Mouse (Mus musculus) small intestine, adult 2 months (tissue): ENCODE data around the gene Abhd16b. TPM values are rescaled to one million over a fixed set of nuclear protein-coding genes. Genes with fewer than 3 reads are reported as not detected.
"Not testable (repeated sequence)": the region's sequence is repeated elsewhere in the genome, so short reads cannot be mapped to it uniquely, and the experiment has no call there.

Source experiments
- H3K27ac ChIP-seq: fragments of 200-500 bp; 2 replicates; pipeline ENCODE4 v1.5.1; 2012; ENCODE audit warnings: low read depth, low read length, control low read depth, inconsistent platforms; ENCODE audit not compliant: insufficient read depth
- H3K27me3 ChIP-seq: fragments of 200-500 bp; 2 replicates; pipeline ENCODE4 v1.6.1; 2012; ENCODE audit warnings: mild to moderate bottlenecking, moderate library complexity, low read length, inconsistent platforms; ENCODE audit not compliant: control insufficient read depth, insufficient read depth
- H3K36me3 ChIP-seq: fragments of 200-500 bp; 2 replicates; pipeline ENCODE4 v1.6.1; 2012; ENCODE audit warnings: mild to moderate bottlenecking, low read length, control low read depth, inconsistent platforms; ENCODE audit not compliant: control insufficient read depth, insufficient read depth
- H3K4me1 ChIP-seq: fragments of 200-500 bp; 2 replicates; pipeline ENCODE4 v1.6.1; 2012; ENCODE audit warnings: low read length, inconsistent platforms, mixed read lengths; ENCODE audit not compliant: control insufficient read depth, insufficient read depth, insufficient read length
- H3K4me3 ChIP-seq: fragments of 200-500 bp; 2 replicates; pipeline ENCODE4 v1.5.1; 2012; ENCODE audit warnings: low read depth, mild to moderate bottlenecking, control low read depth, inconsistent platforms, low read length, moderate library complexity
- CTCF ChIP-seq: fragments of 200-500 bp; IDR thresholded peaks from 2 replicates; pipeline ENCODE4 v1.5.1; 2012; ENCODE audit warnings: low read depth, mild to moderate bottlenecking, control low read depth, inconsistent platforms, low read length, moderate library complexity, mixed read lengths; ENCODE audit not compliant: insufficient replicate concordance, insufficient read length; ENCODE audit errors: extremely low read depth
- POLR2A ChIP-seq: fragments of 200-500 bp; IDR thresholded peaks from 2 replicates; pipeline ENCODE4 v1.6.1; 2012; ENCODE audit warnings: low read depth, mild to moderate bottlenecking, control low read depth, inconsistent platforms, low read length, moderate library complexity
- WGBS: fragments of 180-500 bp; shearing (Covaris S2); methylation state at CpG from one replicate; pipeline ENCODE4 v1.1.7; 2018; 5-methylcytosine and 5-hydroxymethylcytosine counted together
- polyA plus RNA-seq: library from polyadenylated mRNA; depleted of rRNA; stranded (reverse); fragments of >200 nt; gene quantifications from 2 replicates; pipeline ENCODE4 v1.2.3, GENCODE M21; 2012

Gene Abhd16b
- polyA plus RNA-seq, 1 experiment, result not detected

- 50% methylated on average over 5 of the region's 5 CpGs for WGBS
- TF ChIP-seq POLR2A (no peak), CTCF (no peak)
- H3K4me1 ChIP-seq, result peaks cover 20% of the 10 kb centered on the region
- H3K27me3 ChIP-seq, result no peaks in the 10 kb centered on the region
- peak overlapping the region; percentile 23 for H3K27ac ChIP-seq
- no peak overlapping the region for H3K4me3 ChIP-seq
- no peaks in the 10 kb centered on the region for H3K36me3 ChIP-seq
Measured at GRCm38 (mm10) chr2:181487338-181488277, 5.4 kb upstream of the Abhd16b start.

DNA sequence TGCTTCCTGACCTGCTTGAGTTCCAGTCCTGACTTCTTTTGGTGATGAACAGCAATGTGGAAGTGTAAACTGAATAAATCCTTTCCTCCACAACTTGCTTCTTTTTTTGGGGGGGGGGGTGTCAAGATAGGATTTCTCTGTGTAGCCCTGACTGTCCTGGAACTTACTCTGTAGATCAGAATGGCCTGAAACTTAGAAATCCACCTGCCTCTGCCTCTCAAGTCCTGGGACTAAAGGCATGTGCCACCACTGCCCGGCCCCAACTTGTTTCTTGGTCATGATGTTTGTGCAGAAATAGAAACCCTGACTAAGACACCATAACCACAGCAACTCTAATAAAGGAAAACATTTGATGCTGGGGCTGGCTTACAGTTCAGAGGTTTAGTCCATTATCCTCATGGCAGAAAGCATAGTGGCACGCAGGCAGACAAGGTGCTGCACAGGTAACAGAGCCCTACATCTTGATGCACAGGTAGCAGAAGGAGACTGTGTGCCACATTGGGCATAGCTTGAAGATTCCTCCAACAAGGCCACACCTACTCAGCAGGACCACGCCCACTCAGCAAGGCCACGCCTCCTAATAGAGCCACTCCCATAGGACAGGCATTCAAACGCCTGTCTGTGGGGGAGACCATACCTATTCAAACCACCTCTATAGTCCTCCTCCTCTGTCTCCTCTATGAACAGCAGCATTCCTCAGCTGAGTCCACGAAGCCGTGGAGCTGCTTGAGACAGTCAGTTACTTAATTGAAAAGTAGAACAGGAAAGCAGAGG, 1.4 kb upstream of the Abhd16b start:
- Histone ChIP-seq H3K4me3 (no peak overlapping the region), H3K27me3 (no peaks in the 10 kb centered on the region), H3K4me1 (peaks cover 6% of the 10 kb centered on the region), H3K27ac (no peak overlapping the region), H3K36me3 (no peaks in the 10 kb centered on the region)
- WGBS, result 29% methylated on average over 7 of the region's 7 CpGs
- no peak for TF ChIP-seq CTCF
- no peak for TF ChIP-seq POLR2A

DNA sequence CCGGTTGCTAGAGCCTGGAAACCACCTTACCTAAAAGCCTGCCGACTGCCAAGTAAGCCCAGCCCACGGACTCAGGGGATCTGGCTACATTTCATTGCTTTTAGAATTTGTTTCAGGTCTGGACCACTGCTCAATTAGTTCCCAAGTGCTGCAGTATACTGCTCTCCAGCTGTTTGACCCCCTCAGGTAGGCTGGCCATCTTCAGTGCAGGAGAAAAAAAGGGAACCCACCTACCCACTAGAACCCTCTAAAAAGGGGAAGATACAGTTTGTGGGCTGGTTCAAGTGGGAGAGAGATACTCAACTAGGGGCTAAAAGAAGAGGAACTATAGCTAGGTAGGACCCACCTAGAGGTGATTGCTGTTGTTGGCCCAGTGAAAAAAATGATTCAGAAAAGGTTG, 800 bp upstream of the Abhd16b start:
- H3K36me3 ChIP-seq, result no peaks in the 10 kb centered on the region
- no peaks in the 10 kb centered on the region for H3K27me3 ChIP-seq
- peaks cover 2% of the 10 kb centered on the region for H3K4me1 ChIP-seq
- H3K4me3 ChIP-seq, result no peak overlapping the region
- H3K27ac ChIP-seq, result no peak overlapping the region
- WGBS, result 31% methylated on average over 3 of the region's 3 CpGs
- TF ChIP-seq POLR2A (no peak), CTCF (no peak)

DNA sequence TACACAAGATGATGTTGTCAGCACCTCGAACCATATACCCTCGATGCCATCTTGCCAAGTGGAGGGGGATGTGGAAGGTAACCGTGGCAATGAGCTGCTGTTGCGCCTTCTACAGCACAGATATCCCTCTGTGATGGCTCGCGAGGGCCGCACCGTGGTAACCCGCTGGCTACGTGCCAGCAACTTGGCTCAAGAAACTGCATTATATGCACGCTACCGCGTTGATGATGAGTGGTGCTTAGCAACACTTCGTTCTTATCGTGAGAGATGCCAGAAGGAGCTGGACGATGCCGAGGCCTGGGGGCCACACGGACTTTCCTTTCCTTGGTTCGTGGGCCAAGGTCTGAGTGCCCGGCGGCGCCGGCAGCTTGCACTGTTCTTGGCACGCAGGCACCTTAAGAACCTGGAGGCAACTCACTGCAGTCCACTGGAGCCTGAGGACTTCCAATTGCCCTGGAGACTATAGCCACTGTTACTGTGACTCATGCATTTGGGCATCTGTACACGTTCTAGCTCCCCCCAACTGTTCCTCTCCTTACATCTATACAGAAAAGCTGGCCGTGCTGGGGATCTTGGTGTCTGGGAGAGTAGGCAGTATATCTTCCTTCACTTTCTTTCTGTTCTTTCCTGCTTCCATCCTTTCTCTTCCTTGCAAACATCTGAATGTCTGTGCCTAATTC, 1.4 kb downstream of the Abhd16b start:
- Histone ChIP-seq H3K27me3 (no peaks in the 10 kb centered on the region), H3K27ac (no peak overlapping the region), H3K36me3 (no peaks in the 10 kb centered on the region), H3K4me3 (no peak overlapping the region), H3K4me1 (peaks cover 2% of the 10 kb centered on the region)
- TF ChIP-seq CTCF (no peak), POLR2A (no peak)
- WGBS, result 78% methylated on average over 26 of the region's 26 CpGs

DNA sequence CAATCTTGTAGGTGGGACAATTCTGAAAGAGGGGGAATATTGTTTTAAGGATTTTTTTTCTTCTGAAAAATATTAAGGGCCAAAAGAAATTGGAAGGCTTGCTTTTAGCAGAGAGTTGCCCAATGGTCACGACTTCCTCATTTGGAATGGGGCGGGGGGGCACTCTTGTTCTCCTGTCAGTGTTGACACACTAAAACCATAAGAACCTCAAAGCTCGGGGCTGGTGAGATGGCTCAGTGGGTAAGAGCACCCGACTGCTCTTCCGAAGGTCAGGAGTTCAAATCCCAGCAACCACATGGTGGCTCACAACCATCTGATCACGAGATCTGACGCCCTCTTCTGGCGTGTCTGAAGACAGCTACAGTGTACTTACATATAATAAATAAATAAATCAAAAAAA, 2.8 kb downstream of the Abhd16b start:
- H3K27me3 ChIP-seq, H3K4me1 ChIP-seq, H3K4me3 ChIP-seq, H3K27ac ChIP-seq: not testable (repeated sequence)
- H3K36me3 ChIP-seq, result peaks cover 10% of the 10 kb centered on the region
- WGBS, result 47% methylated on average over 8 of the region's 8 CpGs

- Histone ChIP-seq H3K27me3 (no peaks in the 10 kb centered on the region), H3K36me3 (peaks cover 13% of the 10 kb centered on the region), H3K4me1 (peaks cover 2% of the 10 kb centered on the region), H3K27ac (peak overlapping the region; percentile 77), H3K4me3 (peak overlapping the region; percentile 77)
- peak; percentile 80 for TF ChIP-seq CTCF
- no peak for TF ChIP-seq POLR2A
- WGBS, result 10% methylated on average over 8 of the region's 8 CpGs
Measured at GRCm38 (mm10) chr2:181496281-181496680, 3.3 kb downstream of the Abhd16b start.
